Mouse (Mus musculus) olfactory bulb, adult 2 months (tissue): ENCODE results near the gene Nefh.

Source experiments
- CTCF ChIP-seq: fragments of 200-500 bp; IDR thresholded peaks from 2 replicates; pipeline ENCODE4 v1.5.1; 2012; ENCODE audit warnings: low read depth, mild to moderate bottlenecking, low read length, moderate library complexity; ENCODE audit not compliant: insufficient read depth
- POLR2A ChIP-seq: fragments of 200-500 bp; IDR thresholded peaks from 2 replicates; pipeline ENCODE4 v1.6.1; 2012; ENCODE audit warnings: mild to moderate bottlenecking, low read depth, low read length, moderate library complexity; ENCODE audit not compliant: insufficient read depth

DNA sequence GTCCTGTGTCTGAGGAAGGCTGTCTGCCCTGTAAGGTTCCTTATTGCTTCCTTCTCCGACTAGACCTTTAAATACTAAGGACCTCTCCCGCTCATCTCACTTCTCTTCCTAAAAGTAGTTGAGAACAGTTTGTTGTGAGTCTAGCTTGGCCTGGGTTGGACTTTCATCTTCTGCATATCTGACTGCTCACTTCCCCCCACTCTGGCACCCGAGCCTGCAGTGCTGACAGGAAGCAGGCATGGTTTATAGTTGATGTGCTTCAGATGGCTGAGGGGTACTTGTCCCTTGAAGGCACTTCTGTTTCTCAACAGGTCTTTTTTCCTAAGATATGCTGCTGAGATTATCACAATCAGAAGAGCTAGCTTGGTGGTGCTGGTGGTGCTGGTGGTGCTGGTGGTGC is 41.3 kb upstream of the Nefh start:
- TF ChIP-seq CTCF (no peak), POLR2A (no peak)
